Mouse (Mus musculus) cerebellum, postnatal 14 days (tissue): Measurements from ENCODE around the gene Sctr.

Experiments
- DNase-seq, 2 experiments: peaks; one replicate each; pipeline ENCODE4 v3.0.0; 2021; ENCODE audit warnings: mixed read lengths in 2 of 2

Sctr gene

DNA sequence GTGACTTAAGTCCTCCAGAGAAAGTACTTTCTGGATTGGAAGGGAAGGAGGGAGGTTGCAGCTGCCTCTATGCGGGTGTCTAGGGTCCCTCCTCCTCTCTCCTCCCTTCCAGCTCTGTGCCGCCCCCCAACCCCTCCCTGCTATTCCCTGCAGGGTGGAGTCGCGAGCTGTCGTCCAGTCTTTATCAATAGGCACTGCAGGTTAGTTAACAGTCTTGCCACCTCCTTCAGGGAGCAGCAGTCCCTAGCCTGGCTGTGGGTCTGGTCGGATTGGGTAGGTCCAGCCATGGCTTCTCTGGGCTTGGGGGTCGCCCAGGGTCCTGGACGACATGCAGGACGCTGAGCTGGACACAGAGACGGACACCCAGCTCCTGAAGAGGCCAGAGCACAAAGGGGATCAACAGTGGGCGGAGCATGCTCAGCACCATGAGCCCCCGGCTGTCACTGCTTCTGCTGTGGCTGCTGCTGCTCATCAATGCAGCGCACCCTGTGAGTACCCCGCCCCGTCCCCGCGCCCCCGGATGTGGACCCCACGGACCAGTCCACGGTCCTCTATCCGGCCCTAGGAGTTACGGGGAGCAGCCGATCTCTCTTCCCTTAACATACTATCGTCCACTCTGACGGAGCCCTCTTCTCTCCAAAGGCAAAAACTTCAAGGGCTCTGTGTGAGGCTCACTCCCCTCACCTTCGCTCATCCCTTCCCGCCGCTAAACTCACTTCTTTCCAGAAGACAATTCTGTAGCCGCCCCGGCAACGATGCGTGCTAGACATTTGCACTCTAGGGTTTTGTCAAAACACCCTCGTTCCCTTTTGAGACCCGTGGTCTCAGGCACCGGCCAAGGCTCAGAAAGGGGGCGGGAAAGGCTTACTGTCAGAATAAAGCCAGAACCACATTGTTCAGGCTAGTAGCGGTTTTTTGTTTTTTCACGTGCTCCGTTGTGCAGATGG is at the start of gene Sctr:
Gene Sctr, plus strand, starts transcription at position 51 of the 947 bp plus-strand sequence.
- DNase-seq: no peak

DNA sequence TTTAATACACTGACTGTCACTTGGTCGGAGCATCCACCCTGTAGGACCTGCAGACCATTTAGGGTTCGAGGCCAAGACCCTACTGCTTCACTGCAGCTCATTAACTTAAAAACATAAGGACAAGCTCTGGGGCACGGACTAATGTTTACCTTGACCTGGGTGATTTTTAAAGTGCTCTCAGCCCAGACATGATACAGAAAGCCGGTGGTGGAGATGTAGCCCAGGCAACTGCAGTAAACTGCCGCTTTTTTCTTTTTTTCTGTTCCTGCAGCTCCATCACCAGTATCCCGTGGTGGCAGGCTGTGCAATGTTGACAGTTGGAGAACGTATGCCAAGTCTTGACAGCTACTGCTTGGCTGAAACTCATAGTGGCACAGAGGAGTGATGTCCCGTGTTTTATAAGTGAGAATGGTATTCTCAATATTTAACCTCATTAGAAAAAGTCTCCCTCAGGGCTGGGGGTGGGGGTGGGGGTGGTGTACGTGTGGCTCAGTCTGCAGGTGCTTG is 48.9 kb upstream of the Sctr start:
- DNase-seq: peak; percentile 76 to 77

DNA sequence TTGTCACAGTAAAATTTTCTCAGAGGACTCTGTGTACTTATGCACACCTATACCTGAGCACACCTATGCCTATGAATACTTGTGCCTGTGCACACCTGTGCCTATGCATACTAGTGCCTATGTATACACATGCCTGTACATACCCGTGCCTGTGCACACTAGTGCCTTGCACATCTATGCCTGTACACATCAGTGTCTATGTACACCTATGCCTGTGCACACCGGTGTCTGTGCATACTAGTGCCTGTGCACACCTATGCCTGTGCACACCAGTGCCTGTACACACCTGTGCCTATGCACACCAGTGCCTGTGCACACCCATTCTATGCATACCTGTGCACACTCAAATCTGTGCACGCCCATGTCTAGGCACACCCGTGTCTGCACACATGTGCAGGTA is 47.2 kb upstream of the Sctr start:
- DNase-seq: no peak

DNA sequence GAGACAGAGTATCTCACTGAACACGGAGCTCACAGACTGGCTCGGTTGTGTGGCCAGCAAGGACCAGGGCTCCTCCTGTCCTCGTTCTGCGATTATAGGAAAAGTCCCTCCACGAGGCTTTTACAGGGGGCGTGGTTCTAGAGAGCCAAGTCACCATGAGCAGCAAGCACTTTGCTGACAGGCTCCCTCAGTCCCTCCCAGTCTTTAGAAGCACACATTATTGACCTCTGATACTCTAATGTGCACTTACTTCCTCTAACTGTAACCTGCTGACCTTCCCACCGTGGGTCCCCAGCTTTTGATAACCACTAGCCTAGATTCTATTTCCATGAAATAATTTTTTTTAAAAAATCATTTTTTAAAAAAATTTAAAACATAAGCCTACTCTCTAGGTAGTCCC is 46.8 kb upstream of the Sctr start:
- DNase-seq: no peak

DNA sequence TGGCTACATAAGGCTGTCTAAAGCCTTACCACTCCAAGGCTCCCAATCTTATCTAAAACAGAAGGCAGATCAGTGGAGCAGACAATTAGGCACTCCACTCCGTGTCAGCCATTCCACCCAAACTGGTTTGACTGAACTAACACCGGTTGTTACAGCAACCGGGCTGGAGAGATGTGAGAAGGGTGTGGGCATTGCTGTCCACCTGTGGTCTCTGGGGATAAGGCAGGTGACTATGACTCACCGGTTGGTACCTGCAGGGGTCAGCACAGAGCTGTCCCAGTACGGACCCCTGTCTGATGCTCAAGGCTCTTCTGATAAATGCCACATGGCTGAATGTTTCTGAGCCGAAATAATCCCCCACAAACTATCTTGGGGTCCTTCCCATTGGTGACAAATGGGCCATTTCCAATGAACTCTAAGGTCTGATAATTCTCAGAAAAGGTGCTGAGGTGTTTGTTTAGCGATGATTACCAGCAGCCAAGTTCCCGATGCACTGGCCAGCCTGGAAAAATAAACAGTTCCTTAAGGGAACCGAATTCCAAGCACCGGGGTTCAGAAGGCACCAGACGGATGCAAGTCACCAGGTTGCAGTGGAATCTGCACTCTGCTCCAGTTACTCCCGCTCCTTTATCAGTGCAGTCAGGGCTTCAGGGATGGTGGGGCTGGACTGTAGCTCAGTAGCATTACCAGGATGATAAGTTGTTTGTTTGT is 40.7 kb upstream of the Sctr start:
- no peak for DNase-seq

DNA sequence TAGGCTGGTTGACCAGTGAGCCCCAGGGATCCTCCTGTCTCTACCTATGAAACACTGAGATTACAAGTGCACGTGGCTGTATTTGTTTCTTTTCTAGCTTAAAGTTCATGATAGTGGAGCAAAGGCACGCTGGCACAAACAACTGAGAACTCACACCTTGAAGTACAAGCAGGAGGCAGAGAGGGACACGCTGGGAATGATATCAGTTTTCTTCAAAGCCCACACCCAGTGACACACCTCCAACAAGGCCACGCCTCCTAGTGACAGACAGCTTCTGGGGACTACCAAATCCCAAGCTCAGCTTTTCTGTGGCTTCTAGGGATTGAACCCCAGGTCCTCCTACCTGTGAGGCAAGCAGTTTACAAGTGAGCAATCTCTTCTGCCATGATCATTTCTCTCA is 33.6 kb upstream of the Sctr start:
- DNase-seq: no peak

DNA sequence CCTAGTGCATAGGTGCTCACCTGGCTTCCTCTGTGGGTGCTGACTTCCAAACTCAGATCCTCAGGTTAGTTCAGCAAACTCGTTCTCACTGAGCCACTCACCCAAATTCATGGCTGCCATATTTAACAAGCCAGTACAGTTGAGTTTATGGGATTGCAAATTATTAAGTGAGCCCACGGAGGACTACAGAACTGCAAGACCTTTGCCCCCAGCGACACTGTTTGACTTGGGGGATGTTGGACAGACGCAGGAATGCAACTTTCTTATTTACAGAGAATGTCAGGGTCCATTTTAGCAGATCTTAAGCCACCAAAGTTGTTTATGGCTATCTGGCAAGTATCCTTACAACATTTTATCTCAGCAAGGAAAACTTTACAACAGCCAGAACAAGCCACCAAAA is 31.6 kb upstream of the Sctr start:
- DNase-seq: no peak

DNA sequence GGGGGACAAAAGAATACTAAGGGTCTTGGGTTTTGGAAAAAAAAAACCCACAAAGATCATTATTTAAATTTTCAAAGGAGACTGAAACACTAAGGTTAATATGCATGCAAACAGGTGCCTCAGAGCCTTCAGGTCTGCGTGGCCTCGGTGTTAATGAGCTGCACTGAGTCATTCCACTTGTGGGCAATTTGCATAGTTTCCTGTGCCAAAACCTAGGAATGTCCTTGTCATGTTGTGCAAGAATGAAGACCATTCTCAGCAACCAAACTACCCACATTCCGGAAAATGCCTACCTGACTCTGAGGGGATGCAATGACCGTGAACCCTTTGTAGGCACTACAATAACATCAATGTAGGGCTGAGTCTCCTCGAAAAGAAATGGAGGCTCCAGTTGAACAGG is 20.1 kb upstream of the Sctr start:
- DNase-seq: no peak

DNA sequence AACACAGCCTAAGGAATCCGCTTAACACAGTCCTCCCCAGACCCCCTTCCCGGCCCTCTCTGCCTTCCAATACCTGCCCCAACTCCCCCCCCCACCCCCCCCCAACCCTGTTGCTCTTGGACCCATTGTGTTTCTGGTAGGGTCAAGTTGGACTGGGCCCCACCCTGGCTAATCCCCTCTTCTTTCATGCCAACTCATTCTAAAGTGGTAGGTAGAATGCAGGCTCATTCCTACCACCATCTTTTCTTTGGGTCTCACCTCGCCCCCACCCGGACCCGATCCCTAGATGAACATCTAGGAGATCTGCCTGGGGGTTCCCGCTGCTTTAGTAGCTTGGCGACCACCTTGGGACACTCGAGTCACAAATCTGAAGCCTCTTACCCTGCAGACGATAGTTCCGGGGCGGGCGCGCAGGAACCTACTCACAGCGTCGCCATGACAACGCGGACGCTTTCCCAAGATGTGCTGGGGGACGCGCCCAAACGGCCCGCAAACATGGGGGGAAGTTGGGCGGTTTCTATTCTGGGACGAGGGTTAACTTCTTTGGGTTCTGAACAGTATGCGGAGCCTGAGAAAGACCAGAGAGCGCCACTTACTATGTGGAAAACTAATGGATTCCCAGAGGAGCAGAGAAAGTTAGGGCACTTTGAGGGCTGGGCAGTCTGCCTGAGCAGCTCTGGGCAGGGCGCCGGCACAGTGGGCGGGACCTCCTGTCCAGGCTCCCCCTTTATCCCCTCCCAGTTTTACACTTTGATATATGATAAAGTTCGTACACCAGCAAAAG is 9.7 kb upstream of the Sctr start, which contains the start of gene Cfap221:
Gene Cfap221, minus strand, starts transcription at position 437 of the 784 bp plus-strand sequence.
- peak; percentile 35 to 45 for DNase-seq

DNA sequence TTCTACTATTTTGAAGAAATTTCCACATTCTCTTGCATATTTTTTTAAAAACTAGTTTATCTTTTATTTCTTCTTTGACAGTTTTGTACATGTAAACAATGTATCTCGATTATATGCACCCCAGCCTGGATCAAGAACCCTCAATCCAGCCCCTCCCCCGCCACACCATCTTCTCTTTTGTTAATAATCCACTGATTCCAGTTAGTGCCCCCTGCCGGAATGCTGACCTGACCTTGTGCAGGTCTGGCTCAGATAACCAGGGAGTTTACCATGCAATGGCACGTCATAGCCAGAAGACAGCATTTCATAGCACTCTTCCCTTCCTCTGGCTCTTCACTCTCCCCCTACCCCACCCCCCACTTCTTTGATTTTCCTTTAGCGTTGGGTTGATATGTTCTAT is 9.1 kb upstream of the Sctr start:
- no peak for DNase-seq

DNA sequence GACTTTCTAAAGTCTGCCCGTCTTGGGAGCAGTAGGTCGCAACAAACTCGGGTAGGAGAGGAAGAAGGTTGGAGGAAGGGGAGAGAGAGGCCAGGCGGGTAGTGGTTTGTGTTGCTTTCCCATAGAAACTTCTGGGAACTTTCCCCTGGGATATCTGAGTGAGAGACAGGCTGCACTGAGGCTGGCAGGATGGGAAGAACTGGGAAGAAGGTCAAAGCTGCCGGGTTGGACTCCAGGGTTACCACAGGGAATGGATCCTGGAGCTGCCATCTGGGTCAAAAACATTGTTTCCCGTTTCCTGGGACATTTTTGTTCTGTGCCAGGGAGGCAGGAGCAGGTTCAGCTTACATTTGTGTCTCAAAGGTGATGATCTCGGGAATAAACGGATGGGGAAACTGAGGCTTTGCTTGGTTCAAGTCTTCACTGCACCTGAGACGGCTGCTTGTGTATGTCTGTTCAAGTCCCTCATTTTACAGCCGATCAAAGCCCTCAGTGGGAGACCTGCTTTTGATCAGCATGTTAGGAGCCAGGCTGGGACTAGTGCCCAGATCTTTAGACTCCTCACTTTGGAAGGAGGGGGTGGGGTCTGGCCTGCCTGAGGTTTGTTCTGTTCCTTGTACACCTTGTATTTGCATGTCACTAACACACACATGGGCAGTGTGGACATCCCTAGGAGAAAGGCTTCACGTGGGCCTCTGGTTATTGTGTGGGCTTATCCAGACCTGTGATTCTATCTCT is 1.3 kb downstream of the Sctr start:
- DNase-seq: no peak

DNA sequence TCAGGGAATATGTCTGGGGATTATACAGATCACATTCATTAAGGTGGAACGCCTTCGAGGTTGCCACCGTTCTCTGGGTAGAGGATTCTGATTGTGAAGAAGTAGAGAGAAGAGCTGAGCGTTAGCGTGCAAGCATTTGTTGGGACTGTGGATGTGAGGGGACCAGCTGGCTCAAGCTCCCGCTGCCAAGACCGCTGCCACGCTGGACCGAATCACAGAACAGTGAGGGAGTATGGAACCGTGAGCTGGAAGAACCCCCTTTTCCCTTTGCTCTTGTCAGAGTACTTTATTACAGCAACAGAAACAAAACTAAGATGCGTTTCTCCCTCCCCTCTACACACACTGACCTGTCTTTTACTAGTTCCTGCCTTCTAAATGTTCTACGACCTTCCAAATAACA is 5.9 kb downstream of the Sctr start:
- peak in 1 of 2 experiments; percentile 22 for DNase-seq

DNA sequence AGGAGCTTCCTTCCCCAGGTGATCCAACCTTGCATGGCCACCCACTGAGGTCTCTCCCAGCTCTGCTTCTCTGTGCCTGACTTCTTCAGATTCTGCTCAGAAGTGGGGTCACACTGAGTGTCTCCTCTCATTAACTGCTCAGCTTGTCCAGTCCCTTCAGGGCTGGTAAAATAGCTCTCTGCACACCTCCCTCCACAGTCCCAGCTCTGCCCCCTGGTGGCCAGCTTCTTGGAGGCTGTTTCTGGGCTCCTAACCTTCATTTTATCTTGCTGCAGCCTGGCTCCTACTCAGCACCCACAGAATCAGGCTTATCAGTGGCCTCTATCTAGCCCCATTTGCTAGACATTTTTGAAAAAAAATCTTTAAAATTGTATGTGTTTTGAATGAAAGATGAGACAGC is 6.4 kb downstream of the Sctr start:
- DNase-seq: peak; percentile 77 to 91

DNA sequence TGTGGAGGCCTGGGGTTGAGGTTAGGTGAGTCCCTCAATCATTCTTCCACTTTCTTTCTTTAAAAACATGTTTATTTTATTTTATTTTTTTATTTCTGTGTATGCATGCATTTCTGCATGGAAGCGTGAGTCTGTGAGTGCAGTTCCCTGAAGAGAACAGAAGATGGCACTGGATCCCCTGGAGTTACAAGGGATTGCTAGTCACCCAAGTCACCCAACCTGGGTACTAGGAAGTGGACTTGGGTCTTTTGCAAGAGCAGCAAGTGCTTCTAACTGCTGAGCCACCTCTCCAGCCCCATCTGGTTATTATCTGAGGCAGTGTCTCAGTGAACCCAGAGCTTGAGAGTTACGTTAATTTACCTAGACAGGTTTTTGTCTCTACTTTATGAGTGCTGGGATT is 9.5 kb downstream of the Sctr start:
- peak; percentile 27 to 43 for DNase-seq

DNA sequence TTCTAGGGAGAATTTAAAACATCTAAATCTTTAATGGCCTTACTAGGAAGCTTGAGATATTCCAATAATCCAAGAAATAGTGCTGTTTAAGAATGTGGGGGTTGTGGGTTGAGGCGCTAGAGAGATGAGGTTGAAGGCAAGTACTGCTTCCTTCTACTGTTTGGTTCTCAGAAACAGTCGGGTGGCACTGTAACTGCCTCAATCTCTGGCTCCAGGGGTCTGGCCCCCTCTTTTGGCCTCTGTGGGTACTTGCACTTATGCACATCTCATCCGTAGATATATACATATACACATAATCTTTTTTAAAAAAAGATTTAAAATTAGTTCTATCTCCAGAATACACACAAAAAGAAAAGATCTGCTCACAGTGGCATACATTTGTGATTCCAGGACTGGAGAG is 12.2 kb downstream of the Sctr start:
- no peak for DNase-seq

DNA sequence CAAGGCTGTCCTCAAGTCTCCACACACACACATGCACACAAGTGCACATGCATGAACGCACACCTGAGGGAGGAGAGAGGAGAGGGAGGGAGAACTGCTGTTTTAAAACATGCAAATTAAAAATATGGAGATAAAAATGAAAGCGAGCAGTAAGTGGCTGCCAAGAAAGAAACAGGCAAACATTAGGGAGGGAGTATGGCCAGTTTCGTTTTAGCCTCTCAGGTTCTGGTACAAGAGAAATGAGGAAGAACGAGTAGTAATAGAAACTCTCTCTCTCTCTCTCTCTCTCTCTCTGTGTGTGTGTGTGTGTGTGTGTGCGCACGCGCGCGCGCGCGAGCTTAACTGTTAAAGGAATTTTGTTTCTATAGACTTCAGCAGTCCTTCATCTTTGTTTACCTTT is 12.7 kb downstream of the Sctr start:
- DNase-seq: no peak

DNA sequence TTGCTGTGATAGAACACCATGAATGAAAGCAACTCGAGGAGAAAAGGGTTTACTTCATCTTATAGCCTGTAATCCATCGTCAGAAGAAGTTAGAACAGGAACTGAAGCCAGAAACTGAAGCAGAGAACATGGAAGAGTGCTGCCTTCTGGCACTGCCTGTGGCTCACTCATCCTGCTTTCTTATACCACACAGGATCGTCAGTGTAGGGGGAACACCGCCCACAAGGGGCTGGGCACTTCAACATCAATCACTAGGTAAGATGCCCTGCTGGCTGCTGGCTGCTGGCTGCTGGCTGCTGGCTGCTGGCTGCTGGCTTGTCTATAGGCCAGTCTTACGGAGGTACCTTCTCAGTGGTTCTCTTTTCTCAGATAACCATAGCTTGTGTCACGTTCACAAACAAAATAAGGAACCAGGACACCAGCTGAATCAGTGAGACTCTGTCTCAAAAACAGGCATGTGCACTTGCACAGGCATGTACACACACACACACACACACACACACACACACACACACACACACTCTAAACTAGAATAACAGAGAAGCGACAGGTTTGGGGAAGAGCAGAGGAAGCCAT is 13.7 kb downstream of the Sctr start:
- DNase-seq: no peak

DNA sequence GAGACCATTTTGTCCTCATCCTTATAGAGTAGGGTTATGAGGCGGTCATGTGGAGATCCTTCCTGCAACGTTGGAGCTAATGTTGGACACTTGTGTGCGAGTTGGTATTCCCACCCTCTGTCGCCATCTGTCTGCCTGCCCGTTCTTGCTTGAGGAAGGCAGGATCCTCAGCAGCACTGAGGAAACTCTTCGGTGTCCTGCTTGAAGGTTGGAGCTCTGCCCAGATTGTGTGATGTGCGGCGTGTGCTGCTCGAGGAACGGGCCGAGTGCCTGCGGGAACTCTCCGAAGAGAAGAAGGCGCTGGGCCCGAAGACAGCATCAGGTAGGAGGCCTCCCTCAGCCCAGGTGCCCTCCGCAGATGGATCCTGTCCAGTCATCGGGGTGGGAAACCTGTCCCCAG is 15.3 kb downstream of the Sctr start:
- peak; percentile 55 to 63 for DNase-seq

DNA sequence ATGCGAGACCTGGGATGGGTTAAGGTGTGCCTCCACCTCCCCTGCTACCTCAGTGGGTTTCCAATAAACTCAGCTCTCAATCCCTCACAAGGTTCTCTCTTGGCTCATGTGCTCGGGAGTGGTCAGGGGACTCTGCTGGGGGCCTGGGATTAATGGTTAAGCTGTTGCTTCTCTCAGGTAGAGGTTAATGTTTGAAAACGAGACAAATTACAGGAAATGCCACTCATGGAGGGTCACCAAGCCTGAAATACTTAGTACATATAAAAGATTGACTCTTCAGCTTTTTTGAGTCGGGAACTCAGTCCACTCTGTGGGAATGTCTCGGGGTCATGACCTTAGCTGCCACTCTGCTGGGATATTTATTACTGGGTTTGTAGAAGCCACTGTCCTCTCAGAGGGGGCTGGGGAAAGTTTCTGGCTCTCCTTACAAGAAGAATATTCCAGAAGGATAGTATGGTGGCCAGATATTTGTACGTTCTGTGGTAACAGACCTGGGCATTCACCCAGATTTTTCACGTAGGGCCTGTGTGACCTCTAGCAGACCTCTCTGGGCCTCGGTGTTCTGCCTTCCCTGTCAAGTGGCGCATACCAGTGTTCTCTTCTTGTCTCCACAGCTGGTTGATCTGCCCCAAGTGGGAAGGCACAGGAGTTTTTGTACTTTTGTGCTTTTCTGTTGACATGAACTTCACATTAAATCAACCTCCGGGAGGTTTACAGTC is 17.8 kb downstream of the Sctr start:
- no peak for DNase-seq

DNA sequence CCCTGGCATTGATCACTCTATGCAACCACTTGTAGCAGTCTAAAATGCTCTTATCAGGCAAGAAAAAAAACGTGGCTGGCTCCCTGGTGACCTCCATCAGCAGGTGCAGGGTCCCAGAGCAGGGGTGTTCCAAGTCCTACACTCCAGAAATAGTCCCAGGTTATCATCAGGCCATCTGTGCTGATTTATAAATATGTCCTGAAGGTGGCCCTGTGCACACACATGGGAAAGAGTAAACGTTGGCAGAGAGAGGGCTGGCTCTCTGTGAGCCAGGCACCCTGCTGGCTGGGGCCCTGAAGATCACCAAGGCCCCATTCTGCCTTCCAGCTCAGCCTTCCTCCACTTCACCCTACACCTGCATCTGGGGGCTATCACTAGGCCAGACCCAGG is 18.4 kb downstream of the Sctr start:
- no peak for DNase-seq

DNA sequence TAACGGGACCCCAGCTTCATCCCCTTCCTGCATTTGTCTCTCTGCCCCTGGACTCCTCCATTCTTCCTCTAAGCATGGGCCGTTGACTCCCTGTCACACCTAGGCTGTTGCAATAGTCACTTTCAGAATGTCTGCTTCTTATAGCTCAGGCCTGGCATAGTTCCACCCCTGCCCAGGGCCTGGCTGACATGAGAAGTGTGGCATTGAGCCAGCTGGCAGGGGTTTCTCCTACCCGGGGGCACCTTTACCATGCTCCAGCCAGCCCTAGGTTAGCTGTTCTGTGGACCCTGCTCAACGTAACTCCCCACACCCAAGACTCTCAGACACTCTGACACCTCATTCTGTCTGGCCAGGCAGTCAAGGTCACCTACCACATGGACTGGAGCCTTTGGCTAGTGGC is 21.0 kb downstream of the Sctr start:
- peak; percentile 85 to 86 for DNase-seq
